Mouse (Mus musculus) megakaryocyte-erythroid progenitor cell, adult 5-6 weeks (primary cell): ENCODE measurements at regions not wholly inside any gene's neighbourhood (a gene's known extent, or its start where the extent isn't known, plus 50 kb on each side); places are given as distances from the start of the nearest gene placed in this dataset.

Experiments used
- ATAC-seq: replicated peaks from 2 replicates; pipeline ENCODE4 v1.8.0; 2016; ENCODE audit warnings: mild to moderate bottlenecking, inconsistent platforms; ENCODE audit not compliant: severe bottlenecking, poor library complexity, low FRiP score, low TSS enrichment

GRCm38 (mm10) chr1:71808005-71808404 lies 155.0 kb upstream of the Fn1 start:
- ATAC-seq, result no peak

- ATAC-seq, result no peak
These were observed 154.6 kb upstream of the Fn1 start for GRCm38 (mm10) chr1:71807586-71807985.

GRCm38 (mm10) chr1:71801283-71802066 lies 148.5 kb upstream of the Fn1 start:
- ATAC-seq, result no peak

DNA sequence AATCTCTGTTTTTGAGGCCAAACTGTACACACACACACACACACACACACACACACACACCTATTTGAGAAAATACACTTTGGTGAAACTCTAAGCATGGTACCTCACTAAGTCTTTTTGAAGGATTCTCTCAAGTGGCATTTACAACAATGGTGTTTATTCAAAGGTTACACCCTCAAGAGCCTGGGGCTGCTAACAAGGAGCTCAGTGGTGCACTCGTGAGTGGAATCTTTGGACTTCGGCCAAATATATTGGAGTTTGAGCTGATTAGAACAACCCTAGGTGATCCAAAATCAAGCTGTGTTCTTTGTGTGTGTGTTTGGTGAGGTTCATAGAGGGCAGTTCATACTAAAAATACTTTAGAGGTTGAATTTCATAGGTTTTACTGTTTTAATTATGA lies 147.6 kb upstream of the Fn1 start:
- ATAC-seq, result no peak

GRCm38 (mm10) chr1:71798636-71799035 lies 145.6 kb upstream of the Fn1 start:
- no peak for ATAC-seq

- ATAC-seq, result no peak
These were observed 135.4 kb upstream of the Fn1 start for GRCm38 (mm10) chr1:71788408-71788807.

DNA sequence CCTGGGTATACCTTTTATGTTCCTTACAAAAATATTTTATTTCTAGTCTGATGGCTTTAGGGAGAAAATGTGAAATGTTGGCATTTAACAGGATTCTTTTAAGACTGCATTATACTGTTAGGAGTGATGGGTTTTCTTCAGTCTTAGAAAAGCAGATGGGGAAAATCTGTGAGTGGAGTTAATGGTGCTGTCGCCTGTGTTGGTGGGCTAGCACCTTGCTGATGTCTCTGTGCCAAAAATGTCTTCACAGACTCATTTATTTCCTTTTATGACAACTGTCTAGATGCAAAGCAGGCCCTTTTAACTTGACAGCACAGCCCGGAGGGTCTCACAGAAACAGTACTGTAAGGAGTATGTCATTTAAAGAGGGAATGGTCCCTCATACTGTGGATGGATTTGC lies 131.9 kb upstream of the Fn1 start:
- no peak for ATAC-seq

GRCm38 (mm10) chr1:71778292-71778691 lies 125.3 kb upstream of the Fn1 start:
- no peak for ATAC-seq

- ATAC-seq, result no peak
These were observed 123.0 kb upstream of the Fn1 start for GRCm38 (mm10) chr1:71775865-71776501.

GRCm38 (mm10) chr1:71772526-71772925 lies 119.5 kb upstream of the Fn1 start:
- no peak for ATAC-seq

DNA sequence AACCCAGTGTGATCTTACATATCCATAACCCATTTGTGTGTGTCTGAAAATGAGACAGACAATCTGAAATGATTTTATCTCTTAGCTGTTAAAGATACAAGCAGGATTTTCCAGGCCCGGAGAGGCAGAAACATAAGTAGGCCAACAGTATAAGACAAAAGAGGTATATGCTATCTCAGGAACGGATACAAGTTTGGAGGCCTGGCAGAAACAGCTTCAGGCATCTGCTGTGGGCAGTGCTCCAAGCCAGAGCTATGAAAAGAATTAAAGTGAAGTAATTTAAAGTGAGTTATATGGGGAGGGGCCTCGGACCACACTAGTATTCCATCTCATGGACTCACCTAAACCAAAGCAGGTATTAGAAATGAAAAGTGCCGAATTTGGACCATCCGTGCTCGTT lies 118.8 kb upstream of the Fn1 start:
- ATAC-seq, result no peak

GRCm38 (mm10) chr1:71769595-71769994 lies 116.6 kb upstream of the Fn1 start:
- ATAC-seq, result no peak

DNA sequence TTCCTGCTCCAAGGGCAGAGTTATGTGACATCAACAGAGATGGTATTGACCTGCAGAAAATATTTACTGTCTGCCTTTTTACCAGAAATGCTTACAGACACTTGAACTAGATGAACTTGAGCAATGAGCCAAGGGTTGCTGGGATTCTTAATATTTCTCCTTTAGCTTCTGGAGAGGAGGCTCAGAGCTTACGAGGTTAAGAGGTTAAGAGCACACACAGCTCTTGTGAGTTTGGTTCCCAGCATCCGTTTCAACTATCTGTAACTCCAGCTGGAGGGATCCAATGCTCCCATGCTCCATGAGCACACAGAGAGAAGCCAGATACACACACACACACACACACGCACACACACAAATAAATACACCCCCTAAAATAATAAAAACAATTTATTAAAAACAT lies 114.7 kb upstream of the Fn1 start:
- ATAC-seq, result no peak

GRCm38 (mm10) chr1:71767076-71767475 lies 114.1 kb upstream of the Fn1 start:
- ATAC-seq, result no peak

GRCm38 (mm10) chr1:71764951-71765350 lies 112.0 kb upstream of the Fn1 start:
- no peak for ATAC-seq

GRCm38 (mm10) chr1:71763530-71763929 lies 110.5 kb upstream of the Fn1 start:
- ATAC-seq, result no peak

DNA sequence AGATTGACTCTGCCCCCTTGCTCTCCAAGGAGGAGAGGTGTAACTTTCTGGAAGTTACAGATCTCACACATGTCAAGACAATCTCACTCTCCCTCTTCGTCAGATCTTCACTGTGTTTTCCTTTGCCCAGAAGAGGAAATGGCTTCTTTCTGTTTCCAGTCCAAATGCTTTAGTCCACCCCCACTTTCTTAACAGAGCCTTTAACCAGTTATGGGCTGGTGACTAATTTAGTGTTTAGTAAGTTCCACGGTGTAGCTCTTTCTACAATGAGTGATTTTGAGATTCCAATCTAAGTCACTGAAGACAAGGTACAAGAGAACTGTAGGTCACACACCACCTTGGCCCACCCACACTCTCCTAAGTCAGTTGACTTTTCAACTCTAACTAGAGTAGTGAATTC lies 107.3 kb upstream of the Fn1 start:
- ATAC-seq, result no peak

- ATAC-seq, result no peak
These were observed 104.2 kb upstream of the Fn1 start for GRCm38 (mm10) chr1:71757236-71757635.

- no peak for ATAC-seq
These were observed 103.2 kb upstream of the Fn1 start for GRCm38 (mm10) chr1:71756159-71756558.

DNA sequence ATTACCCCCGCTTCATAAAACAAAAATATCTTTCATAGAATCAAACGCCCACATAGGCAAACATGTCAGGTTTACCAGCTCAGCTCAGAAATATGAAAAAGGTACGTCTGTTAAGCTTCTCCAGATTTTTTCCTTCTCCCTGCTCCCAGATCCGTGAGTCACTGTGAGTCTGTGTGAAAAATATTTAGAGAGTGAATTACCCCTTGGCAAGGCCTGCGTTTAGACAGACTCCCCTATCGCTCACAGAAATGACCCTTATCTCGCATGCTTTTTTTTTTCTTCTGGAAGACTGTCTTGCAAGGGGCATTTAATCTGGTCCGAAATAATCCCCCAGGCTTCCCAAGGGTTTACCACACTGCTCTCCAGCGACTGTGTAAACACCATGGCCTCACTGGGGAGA lies 102.4 kb upstream of the Fn1 start:
- ATAC-seq, result no peak

DNA sequence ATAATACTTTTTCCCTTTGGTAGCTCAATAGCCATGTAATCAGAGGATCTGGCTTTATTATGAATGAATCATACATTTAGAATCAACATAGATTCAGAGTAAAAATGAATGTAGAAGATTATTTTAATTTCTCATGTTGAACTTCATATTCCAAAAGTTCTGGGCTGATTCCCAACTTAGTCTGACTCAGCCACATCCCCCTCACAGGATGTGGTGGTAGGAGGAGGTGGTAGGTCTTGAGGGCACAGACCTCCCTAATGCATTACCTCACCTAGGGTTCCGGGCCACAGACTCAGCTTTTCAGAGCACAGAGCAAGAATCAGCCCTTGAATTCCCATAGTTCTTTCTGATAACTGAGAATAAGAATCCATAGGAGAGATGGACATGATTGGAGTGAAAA lies 99.4 kb upstream of the Fn1 start:
- no peak for ATAC-seq
